Mouse (Mus musculus): ENCODE measurements around the gene Zc3h15.

DNA sequence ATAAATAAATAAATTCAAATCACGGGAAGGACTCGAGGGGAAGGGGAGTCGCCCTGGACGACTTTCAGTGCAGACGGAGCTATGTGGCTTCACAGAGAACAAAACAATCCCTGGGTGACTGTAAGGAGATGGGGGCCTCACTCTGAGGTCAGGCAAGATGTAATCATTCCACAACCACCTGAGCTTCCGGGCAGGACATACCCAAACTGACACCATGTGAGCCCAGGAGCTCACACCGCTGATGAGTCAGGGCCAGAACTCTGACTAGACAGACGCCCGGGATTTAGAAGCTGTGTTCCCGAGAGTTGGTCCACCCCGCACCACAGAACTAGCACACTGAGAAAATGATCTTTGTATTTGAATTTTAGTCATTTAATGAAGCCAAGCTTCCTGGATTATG lies 21.4 kb upstream of the Zc3h15 start:
- TF ChIP-seq CTCF (IDR thresholded peaks at IDR 0.05; ENCODE audit: control insufficient read depth, insufficient read depth, insufficient replicate concordance, low read depth, low read length) (no peak), POLR2A (IDR thresholded peaks at IDR 0.05; ENCODE audit: control insufficient read depth, low read depth, low read length) (no peak)

Measured in testis, adult 2 months (tissue).